Mouse (Mus musculus): ENCODE data around the gene Art1.

The Art1 gene

GRCm38 (mm10) chr7:102101487-102101886 lies at the start of gene Art1:
Gene Art1, plus strand, starts transcription at chr7:102101743.
- no peak for DNase-seq (ENCODE audit: low spot score)

- DNase-seq (ENCODE audit: low spot score), result no peak
These were observed 40.2 kb upstream of the Art1 start for GRCm38 (mm10) chr7:102061353-102061752.

GRCm38 (mm10) chr7:102062203-102062602 lies 39.3 kb upstream of the Art1 start:
- no peak for DNase-seq (ENCODE audit: low spot score)

- DNase-seq (ENCODE audit: low spot score), result no peak
These were observed 37.7 kb upstream of the Art1 start for GRCm38 (mm10) chr7:102063891-102064290.

GRCm38 (mm10) chr7:102064655-102065045 lies 36.9 kb upstream of the Art1 start:
- no peak for DNase-seq (ENCODE audit: low spot score)

- DNase-seq (ENCODE audit: low spot score), result peak; percentile 83
These were observed 36.3 kb upstream of the Art1 start, which contains the start of the genes Rnf121, Xndc1 and Xntrpc for GRCm38 (mm10) chr7:102065046-102065891. Gene Rnf121, minus strand, starts transcription at chr7:102065469. Gene Xndc1, plus strand, starts transcription at chr7:102065511. Gene Xntrpc, plus strand, starts transcription at chr7:102065713.

GRCm38 (mm10) chr7:102066363-102066762 lies 35.2 kb upstream of the Art1 start:
- DNase-seq (ENCODE audit: low spot score), result no peak

- DNase-seq (ENCODE audit: low spot score), result no peak
These were observed 24.7 kb upstream of the Art1 start for GRCm38 (mm10) chr7:102076714-102077296.

- DNase-seq (ENCODE audit: low spot score), result peak; percentile 29
These were observed 23.0 kb upstream of the Art1 start for GRCm38 (mm10) chr7:102078517-102078916.

GRCm38 (mm10) chr7:102080311-102080710 lies 21.2 kb upstream of the Art1 start:
- DNase-seq (ENCODE audit: low spot score), result no peak

- DNase-seq (ENCODE audit: low spot score), result no peak
These were observed 19.8 kb upstream of the Art1 start for GRCm38 (mm10) chr7:102081784-102082183.

- DNase-seq (ENCODE audit: low spot score), result no peak
These were observed 18.7 kb upstream of the Art1 start, which contains the start of gene Trpc2 for GRCm38 (mm10) chr7:102082816-102083215. Gene Trpc2, plus strand, starts transcription at chr7:102083116.

GRCm38 (mm10) chr7:102084041-102084696 lies 17.4 kb upstream of the Art1 start:
- DNase-seq (ENCODE audit: low spot score), result no peak

GRCm38 (mm10) chr7:102087336-102087735 lies 14.2 kb upstream of the Art1 start:
- no peak for DNase-seq (ENCODE audit: low spot score)

GRCm38 (mm10) chr7:102099760-102100661 lies 1.5 kb upstream of the Art1 start:
- no peak for DNase-seq (ENCODE audit: low spot score)

- no peak for DNase-seq (ENCODE audit: low spot score)
These were observed 675 bp upstream of the Art1 start for GRCm38 (mm10) chr7:102100868-102101267.

- no peak for DNase-seq (ENCODE audit: low spot score)
These were observed 698 bp downstream of the Art1 start for GRCm38 (mm10) chr7:102102241-102102640.

GRCm38 (mm10) chr7:102102696-102103095 lies 1.2 kb downstream of the Art1 start:
- DNase-seq (ENCODE audit: low spot score), result no peak

- DNase-seq (ENCODE audit: low spot score), result no peak
These were observed 2.0 kb downstream of the Art1 start for GRCm38 (mm10) chr7:102103555-102103954.

- no peak for DNase-seq (ENCODE audit: low spot score)
These were observed 2.6 kb downstream of the Art1 start for GRCm38 (mm10) chr7:102104126-102104525.

GRCm38 (mm10) chr7:102106700-102107141 lies 5.2 kb downstream of the Art1 start:
- DNase-seq (ENCODE audit: low spot score), result no peak

GRCm38 (mm10) chr7:102108206-102108605 lies 6.7 kb downstream of the Art1 start:
- no peak for DNase-seq (ENCODE audit: low spot score)
